Mouse (Mus musculus) large intestine, adult 2 months (tissue): ENCODE data around the gene Fam43b. TPM values are rescaled to one million over a fixed set of nuclear protein-coding genes. Genes with fewer than 3 reads are reported as not detected.
"Not testable (repeated sequence)": the region's sequence is repeated elsewhere in the genome, so short reads cannot be mapped to it uniquely, and the experiment has no call there.

ENCODE experiments used
- DNase-seq: peaks from one replicate; pipeline ENCODE4 v3.0.0-alpha.2; 2012; ENCODE audit warnings: low read depth, low spot score
- WGBS: fragments of 180-500 bp; shearing (Covaris S2); methylation state at CpG from one replicate; pipeline ENCODE4 v1.1.7; 2018; 5-methylcytosine and 5-hydroxymethylcytosine counted together
- polyA plus RNA-seq: library from polyadenylated mRNA; depleted of rRNA; stranded (reverse); fragments of >200 nt; gene quantifications from 2 replicates; pipeline ENCODE4 v1.2.3, GENCODE M21; 2012; rRNA removed

Fam43b gene
- not detected in 2 replicates for polyA plus RNA-seq

DNA sequence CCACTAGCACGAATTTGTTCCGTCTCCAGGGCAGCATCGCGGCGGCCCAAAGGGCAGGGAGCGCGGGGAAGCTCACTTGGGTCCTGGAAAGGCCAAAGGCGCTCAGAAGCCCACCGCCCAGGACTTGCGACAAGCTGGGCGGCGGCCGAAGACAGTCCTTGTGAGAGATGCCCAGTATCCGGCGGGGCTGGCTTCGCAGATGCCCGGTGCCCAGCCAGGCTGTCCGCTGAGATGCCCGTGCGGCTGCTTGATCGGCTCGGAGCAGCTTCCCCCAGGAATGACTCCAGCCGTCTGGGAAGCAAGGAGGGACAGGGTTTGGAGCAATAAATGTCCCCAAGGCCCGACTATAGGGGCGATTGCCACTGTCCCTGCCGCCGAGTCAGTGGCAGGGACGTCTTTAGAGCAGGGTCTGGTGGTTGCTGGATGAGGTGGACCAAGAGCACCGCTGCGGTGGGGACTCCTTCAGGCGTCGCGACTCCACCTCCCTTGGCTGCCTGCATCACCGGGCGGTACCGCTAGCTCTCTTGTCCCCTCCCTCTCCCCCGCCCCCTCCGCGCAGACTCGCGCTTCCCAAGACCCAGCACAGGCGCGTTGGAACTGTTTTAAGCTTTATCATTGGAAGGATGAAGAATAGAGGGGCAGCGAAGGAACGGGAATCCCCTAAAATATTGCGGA is at the start of gene Fam43b:
Gene Fam43b (minus strand): TSS at position 558 of the 675 bp plus-strand sequence.
- WGBS, result 1% methylated on average over 46 of the region's 46 CpGs
- no peak for DNase-seq

DNA sequence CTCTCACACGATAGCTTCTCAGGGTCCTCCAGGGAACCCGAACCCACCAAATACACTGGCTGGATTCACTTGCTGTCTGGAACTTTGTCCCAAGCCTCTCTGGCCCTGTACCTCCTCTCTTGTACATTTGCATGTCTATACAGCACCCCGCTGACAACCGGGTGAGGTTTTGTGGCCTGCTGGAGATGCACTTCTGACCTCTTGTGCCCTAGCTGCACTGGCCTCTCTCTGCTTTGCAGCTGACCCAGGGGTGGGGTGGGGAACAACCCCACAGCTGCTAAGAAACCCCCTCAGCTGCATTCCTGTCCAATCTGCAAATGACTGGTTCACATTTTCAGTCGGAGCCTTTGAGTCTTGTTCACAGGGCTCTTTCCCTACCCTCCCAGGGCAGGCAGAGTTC is 48.6 kb upstream of the Fam43b start:
- DNase-seq, result no peak
- WGBS, result 33% methylated on average over 5 of the region's 5 CpGs

DNA sequence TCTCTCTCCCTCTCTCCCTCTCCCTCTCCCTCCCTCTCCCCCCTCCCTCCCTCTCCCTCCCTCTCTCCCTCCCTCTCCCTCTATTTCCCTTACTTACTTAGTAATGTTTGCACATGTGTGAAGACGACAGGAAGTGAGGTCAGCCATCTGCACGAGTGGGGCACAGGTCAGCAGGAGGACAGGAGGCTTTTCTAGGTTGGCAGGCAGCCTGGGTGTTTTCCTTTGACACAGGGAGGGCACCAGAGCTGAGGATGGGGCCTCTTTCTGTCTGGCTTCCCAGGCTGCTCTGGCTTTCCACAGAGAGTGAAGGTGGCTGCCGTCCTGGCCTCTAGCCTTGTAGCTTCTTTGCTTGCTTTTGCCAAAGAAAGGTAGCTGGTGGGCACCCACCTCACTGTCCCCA is 43.7 kb upstream of the Fam43b start:
- 20% methylated on average over 3 of the region's 3 CpGs for WGBS
- no peak for DNase-seq

DNA sequence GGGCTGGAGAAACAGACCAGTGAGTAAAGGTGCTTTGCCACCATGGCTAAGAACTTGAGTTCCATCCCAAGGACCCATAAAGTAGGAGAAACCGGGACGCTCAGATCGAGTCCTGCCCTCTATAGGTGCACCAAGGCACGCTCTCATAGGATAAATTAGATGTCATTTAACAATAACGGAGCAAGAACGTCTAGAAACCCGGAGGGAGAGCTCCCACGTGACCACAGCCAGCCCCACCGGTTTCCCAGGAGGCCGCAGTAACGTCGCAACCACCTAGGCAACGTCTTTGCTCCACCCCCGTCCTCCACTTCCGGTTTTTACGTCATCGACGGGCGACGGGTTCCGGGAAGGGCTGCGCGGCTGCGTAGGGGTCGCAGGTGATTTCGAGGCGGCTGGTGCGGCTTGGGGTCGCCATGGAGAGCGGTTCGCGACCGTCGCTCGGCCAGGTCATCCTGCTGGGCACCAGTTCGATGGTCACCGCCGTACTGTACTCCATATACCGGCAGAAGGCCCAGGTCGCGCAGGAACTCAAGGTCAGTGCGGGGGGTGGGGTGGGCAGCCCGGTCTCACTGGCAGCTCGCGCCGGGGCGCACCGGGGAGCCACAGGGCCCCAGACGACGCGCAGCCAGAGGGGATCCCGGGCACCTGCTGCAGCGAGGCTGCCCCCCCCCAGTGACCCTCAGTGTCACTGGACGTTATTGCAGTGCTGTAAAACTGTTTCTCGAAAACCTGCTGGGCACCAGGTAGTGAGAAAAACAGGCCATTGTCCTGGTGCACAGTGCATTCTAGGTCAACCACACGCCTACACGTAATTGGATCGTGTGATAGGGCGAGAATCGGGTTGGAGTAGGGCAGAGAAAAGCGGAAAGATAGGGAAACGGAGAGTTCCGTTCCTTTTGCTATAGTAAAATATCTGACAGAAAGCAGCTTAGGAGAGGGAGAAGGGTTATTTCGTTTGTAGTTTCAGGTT is 38.3 kb upstream of the Fam43b start, which contains the start of gene Mul1:
Gene Mul1 (plus strand): TSS at position 325 of the 970 bp plus-strand sequence.
- peak; percentile 82 for DNase-seq
- under 1% methylated on average over 64 of the region's 64 CpGs for WGBS

DNA sequence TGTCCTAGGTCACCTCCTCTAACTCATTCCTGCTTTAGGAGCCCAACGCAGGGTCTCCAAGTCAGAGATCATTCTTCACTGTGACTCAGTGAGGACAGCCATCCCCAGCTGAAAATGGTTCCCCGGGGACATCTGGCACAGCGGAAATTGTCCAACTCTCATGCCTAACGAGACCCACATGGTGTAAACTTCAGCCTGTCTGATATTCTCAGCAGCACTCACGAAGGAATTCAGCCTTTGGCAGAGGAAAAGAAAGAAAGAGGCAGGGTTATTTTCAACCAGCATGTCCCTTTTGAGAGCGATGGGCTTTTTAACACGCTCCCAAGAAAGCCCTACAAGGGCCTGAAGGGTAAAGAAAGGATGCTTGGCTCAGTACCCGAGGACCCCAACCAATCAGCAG is 35.0 kb upstream of the Fam43b start:
- 52% methylated on average over 8 of the region's 8 CpGs for WGBS
- DNase-seq, result no peak

DNA sequence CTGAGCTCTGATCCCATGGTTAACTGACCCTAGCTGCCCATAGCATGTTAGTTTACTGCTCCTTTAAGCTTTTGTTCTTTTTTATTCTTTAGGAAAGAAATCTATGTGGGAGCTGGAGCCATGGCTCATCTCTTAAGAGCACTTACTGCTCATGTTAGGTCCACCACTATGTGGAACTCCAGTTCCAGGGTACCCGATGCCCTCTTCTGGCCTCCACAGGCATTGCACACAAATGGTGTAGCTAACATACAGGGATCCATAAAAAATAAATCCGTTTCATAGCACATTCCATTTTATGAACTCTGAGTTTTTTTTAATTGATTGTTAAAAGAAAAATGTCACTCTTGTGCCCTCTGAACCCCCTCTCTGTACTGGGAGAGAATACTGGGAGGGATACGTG is 33.5 kb upstream of the Fam43b start:
- no peak for DNase-seq
- 45% methylated on average over 3 of the region's 3 CpGs for WGBS

DNA sequence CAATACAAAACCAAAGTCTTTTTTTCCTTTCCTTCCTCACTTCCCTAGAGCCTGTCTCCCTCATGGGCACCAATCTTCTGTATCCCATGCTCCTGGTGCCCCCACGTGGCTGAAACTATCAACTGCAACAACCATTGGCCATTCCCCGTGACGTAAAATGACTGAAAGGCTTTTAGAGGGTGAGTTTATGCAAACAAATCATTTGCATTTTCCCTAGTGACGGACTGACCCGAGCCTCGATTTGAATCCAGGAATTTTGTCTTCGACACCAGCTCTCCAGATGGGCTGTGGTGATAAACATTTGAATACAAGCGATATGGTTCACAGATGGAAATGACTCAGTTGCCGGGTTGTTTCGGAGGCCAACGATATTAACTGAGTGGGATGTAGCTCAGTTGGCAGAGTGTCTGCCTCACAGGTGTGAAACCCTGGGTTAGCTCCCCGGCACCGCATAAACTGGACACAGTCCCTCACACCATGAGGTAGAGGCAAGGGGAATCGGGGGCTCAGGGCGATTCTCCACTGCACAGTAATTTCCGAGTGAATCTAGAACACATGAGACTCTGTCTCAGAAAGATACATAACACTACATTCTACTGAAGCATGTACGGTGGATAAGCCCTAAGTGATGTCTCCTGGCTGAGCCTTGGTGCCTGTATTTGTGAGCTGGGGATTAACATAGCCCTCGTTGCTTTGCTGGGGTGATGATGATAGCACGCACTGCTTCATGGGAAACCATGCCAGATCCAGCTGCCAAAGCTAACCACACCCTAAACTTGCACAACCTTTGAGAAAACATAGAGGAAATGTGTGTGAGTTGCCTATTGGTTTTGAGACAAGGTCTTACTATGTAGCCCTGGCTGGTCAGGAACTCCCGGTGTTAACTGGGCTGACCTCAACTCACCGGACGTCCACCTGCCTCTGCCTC is 30.7 kb upstream of the Fam43b start:
- peak; percentile 76 for DNase-seq
- WGBS, result 13% methylated on average over 22 of the region's 22 CpGs

DNA sequence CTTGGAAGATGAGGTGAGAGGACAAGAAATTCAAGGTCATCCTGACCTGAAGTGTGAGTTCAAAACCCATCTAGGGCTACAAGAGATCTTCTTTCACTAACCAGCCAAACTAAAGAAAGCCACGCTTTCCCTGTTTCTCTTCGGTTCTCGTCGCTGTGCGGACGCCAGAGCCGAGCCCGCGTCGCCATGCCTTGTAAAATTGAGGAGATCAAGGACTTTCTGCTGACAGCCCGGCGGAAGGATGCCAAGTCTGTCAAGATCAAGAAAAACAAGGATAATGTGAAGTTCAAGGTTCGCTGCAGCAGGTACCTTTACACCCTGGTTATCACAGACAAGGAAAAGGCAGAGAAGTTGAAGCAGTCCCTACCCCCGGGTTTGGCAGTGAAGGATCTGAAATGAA is 29.3 kb upstream of the Fam43b start:
- whole genome bisulfite sequencing, result 60% methylated on average over 14 of the region's 14 CpGs
- not testable (repeated sequence) for DNase-seq

DNA sequence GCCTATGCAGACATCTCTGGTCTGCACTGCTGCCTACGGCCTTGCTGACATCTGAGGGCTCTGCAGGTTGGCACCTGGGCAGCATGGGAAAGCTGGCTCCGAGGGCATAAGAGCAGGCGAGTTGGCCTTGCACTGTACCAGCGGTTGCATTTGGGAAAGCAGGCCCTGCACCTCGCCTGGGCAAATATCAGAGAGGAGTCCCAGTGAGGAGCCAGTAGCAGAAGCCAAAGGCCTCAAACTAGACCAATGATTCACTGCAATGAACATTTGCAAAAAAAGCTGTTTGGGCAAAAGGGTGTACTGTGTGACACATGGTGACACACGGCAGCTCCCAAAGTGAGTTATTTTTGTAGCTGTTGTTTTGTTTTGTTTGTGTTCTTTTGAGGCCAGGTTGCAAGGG is 28.7 kb upstream of the Fam43b start:
- WGBS, result 87% methylated on average over 6 of the region's 6 CpGs
- DNase-seq, result no peak

DNA sequence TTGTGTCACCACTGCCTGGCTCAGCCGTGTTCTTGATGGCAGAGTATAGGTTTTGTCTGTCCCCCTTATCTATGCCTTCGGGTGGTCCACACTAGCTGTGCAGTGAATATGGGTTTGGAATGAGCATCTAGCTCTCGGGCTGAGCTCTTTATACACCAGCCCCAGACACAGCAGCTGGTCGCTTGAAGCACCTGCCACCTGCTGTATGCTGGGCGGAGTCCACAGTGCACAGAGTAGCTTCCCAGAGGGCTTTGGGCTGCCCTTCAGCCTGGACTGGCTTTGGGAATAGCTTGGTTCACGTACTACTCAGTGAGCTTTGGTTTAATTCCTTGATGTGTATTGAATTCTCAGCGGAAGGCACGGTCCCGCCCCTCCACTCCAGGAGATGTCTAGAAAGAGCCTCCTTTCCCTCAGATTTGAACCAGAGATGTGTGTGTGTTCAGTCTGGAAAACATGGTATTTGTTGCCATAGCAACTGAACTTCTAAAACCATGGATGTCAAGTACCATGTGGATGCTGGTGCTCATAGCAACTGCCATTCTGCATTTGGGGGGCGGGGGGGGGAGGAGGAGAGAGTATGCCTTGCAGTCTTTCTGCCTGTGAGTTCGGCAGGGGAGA is 22.1 kb upstream of the Fam43b start:
- WGBS, result 24% methylated on average over 11 of the region's 11 CpGs
- no peak for DNase-seq

DNA sequence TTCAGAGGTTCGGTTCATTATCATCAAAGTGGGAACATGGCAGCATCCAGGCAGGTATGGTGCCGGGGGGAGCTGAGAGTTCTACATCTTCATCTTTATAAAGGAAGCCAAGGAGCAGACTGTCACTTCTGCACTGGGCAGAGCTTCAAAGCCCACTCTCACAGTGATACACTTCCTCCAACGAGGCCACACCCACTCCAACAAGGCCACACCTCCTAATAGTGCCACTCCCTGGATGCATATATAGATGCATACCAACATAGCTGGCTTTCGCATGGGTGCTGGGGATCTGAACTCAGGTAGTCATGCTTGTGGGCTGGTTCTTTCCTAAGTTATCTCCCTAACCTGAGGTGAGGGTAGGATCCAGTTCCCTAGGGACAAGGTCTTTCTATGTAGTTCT is 21.6 kb upstream of the Fam43b start:
- no peak for DNase-seq
- WGBS, result 62% methylated on average over 4 of the region's 4 CpGs

DNA sequence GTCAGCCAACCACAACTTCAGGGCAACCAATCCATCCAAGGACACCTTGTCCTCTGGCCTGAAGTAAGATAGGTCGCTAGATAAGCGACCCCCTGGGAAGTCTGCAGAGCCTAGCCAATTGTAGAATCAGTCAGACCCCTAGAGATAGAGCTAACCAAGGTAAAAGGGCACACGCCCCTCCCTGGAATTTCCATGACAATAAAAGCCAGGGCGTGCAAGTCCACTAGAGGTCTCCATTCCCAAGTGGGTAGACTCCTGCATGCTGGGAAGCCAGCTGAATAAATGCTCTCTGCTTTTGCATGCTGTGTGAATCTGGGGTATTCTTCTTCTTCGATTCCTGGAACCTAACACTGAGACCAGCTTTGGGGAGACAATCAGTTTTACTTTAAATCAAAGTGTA is 20.1 kb upstream of the Fam43b start:
- DNase-seq, result no peak
- WGBS, result 75% methylated on average over 5 of the region's 5 CpGs

DNA sequence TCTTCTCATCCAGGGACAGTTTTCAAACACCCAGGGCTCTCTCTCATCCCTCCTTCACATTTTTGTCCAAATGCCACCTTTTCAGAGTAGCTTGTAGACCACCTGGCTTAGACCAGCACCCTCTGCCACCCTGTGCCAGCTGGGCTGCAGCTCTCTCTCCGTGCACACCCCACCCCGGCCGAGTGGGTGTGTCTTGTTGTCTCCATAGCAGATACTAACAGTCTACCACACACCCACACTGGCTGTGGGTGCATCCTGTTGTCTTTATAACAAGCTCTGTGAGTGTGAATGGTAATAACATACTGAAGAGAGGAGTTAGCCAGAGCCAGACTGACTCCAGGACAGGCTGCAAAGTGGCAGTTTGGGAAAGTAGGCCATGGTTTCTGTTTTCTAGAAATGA is 19.7 kb upstream of the Fam43b start:
- 36% methylated on average over 3 of the region's 3 CpGs for WGBS
- DNase-seq, result no peak

DNA sequence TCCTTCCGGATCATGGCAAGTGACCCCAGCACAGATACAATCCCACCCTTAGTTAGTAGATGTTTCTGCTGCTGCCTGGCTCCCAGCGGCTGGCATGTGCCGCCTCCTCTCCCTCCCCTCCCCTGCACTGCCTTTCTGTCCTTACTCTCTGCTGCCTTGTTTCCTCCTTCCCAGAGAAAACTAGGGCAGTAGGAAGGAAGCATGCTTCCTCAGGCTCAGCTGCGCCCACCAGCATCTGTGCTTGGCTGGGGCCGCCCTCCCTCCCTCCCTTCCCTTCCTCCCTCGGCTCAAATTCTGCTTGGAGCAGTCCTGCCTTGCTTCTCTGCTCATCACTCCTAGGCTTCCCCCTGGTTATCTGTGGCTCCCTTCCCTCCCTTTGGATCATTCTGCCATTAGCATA is 18.4 kb upstream of the Fam43b start:
- DNase-seq, result no peak

DNA sequence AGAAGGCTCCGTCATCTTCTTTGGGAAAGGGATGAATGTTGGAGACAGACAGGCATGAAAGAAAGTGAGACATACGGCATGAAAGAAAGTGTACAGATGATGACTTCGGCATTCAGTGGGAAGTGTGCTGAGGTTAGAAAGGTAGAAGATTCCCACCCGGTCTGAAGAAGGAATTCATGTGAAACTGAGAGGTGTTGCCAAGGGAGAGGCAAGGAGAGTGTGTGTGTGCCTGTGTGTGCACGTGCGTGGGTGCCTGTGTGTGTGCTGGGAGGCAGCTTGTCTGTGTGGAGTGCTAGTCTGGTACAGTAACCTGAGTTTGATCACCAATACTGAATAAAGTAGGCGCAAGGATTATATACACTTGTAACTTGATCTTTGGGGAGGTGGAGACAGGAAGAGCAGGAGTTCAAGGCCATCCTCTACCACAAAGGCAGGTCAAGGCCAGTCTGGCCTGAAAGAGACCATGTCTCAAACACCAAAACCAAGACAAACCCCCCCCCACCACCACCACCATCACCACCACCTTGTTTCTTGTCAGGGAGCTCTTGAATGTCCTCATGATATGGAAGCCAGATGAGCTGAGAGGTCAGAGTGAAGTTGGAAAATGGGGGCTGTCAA is 15.3 kb upstream of the Fam43b start:
- WGBS, result 43% methylated on average over 7 of the region's 7 CpGs
- DNase-seq, result no peak

More for the DNA sequence above, 18.4 kb upstream of the Fam43b start:
- WGBS, result 50% methylated on average over 6 of the region's 6 CpGs

DNA sequence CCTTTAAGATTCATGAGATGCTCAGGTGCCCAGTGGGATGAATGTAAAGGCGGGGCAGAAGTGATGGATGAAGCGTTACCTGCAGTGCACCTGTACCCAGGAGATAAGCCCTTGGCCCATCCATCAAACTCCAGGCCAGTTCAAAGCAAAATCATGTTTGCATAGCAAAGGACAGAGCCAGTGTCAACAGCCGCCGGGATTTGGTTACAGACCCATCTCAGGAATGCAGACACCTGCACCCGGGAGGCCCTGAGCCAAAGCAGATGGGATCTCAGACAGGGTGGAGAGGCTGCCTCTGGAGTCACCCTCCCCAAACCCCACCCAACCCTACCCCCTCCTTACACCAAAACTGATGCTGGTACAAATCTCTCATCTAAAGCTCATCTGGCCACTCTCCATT is 14.7 kb upstream of the Fam43b start:
- DNase-seq, result no peak
- 10% methylated on average over 5 of the region's 5 CpGs for WGBS

DNA sequence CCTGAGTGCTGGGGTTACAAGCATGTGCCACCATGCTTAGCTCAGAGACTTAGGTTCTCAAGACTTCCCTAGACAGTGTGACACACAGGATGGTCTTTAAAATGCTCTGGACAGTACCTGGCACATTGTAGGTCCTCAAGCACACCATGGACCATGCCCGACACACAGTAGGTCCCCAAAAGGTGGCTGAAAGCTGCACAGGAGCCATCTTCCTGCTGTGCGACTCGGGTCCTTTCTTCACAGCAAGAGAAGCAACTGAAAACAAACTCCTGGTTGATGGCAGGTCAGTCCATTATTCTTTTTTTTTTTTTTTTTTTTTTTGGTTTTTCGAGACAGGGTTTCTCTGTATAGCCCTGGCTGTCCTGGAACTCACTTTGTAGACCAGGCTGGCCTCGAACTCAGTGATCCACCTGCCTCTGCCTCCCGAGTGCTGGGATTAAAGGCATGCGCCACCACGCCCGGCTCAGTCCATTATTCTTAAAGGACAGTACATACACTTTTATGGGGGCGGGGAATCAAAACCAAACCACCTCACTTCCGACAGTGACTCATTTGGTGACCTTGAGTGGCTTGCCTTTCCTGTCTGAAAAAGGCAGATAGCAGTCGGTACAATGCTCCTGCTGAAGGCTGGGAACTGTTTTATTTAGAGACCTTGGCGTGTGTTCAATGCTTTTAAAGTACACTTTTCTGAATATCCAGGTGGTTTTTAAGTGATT is 11.3 kb upstream of the Fam43b start:
- DNase-seq, result peak; percentile 60
- WGBS, result 31% methylated on average over 13 of the region's 13 CpGs

DNA sequence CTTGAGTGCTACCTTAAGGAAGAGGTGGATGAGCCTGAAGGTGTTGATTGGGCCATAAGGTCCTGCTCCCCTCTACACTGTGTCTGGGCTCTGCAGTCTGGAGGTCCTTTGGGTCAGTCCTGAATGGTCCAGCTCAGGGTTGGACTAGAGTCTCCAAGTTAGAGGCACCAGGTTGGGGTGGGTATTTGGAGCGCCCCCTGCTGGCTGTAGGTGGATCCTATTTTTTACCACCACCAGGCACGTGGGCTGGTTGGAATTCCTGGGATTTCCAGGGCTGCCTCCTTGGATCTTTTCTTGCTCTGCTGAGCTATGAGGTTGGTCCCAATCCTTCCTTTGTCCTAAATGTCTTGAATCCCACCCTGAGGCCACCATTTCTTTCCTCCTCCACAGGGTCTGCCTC is 8.5 kb upstream of the Fam43b start:
- WGBS, result 4% methylated on average over 2 of the region's 2 CpGs
- DNase-seq, result no peak
